Mouse (Mus musculus) layer of hippocampus, adult 8-10 months (tissue): ENCODE measurements around the gene Cdk2ap1. TPM values are rescaled to one million over a fixed set of nuclear protein-coding genes. Genes with fewer than 3 reads are reported as not detected.

Experiments used
- total RNA-seq, 4 experiments: library from RNA; stranded (reverse); gene quantifications; 2 replicates each; pipeline ENCODE4 v1.2.4; 2022

The Cdk2ap1 gene
- total RNA-seq, 4 experiments from 2014 or later: 92.2 to 111 (median 102) TPM

Other genes starting within 250 kb of the Cdk2ap1 start
- gene Arl6ip4, start 247.0 kb downstream of the Cdk2ap1 start, total RNA-seq: 10 to 100 TPM; 46.3 to 64.6 (median 50.4) TPM
- gene Pitpnm2, start 113.3 kb downstream of the Cdk2ap1 start, total RNA-seq: 100 to 1,000 TPM; 260 to 337 (median 315) TPM
- 10 to 100 TPM; 17.5 to 26.2 (median 24.9) TPM for gene Mphosph9, start 35.1 kb downstream of the Cdk2ap1 start, total RNA-seq
- 10 to 100 TPM; 12.3 to 17.1 (median 14.6) TPM for gene 2810006K23Rik, start 35.0 kb downstream of the Cdk2ap1 start, total RNA-seq
- 100 to 1,000 TPM; 135 to 183 (median 148) TPM for gene Sbno1, start 62.9 kb upstream of the Cdk2ap1 start, total RNA-seq
- gene Kmt5a, start 76.8 kb upstream of the Cdk2ap1 start, total RNA-seq: 10 to 100 TPM; 58.2 to 72.4 (median 64.4) TPM
- gene Rilpl2, start 115.3 kb upstream of the Cdk2ap1 start, total RNA-seq: 10 to 100 TPM; 15.5 to 21.0 (median 17.2) TPM
- 10 to 100 TPM; 25.7 to 31.5 (median 28.6) TPM for gene Snrnp35, start 120.1 kb upstream of the Cdk2ap1 start, total RNA-seq
- gene Rilpl1, start 168.3 kb upstream of the Cdk2ap1 start, total RNA-seq: 10 to 100 TPM; 67.1 to 69.2 (median 68.8) TPM
- gene Tmed2, start 177.6 kb upstream of the Cdk2ap1 start, total RNA-seq: 100 to 1,000 TPM; 100 to 117 (median 109) TPM
- 10 to 100 TPM; 27.5 to 36.8 (median 29.6) TPM for gene Ddx55, start 189.8 kb upstream of the Cdk2ap1 start, total RNA-seq
- 10 to 100 TPM; 34.2 to 36.9 (median 35.2) TPM for gene Eif2b1, start 216.0 kb upstream of the Cdk2ap1 start, total RNA-seq
- gene Gtf2h3, start 216.1 kb upstream of the Cdk2ap1 start, total RNA-seq: 10 to 100 TPM; 28.9 to 36.7 (median 31.6) TPM